Mouse (Mus musculus) lung, postnatal 0 days (tissue): ENCODE measurements around the gene Zfp804b. TPM values are rescaled to one million over a fixed set of nuclear protein-coding genes. Genes with fewer than 3 reads are reported as not detected.

ENCODE experiments used
- ATAC-seq: fragments of 200-750 bp; cut with Nextera tagmentation; 2 replicates; pipeline ENCODE4 v1.8.0; 2017; ENCODE audit warnings: moderate library complexity
- DNase-seq: peaks from one replicate; pipeline ENCODE4 v3.0.0-alpha.2; 2016; ENCODE audit warnings: low spot score
- H3K27ac ChIP-seq: fragments of 300-500 bp; sonication (generic); 2 replicates; pipeline ENCODE4 v1.5.1; 2014; ENCODE audit warnings: antibody characterized with exemption, mild to moderate bottlenecking, low read length, mixed read lengths
- H3K27me3 ChIP-seq: fragments of 300-500 bp; sonication (generic); replicated peaks from 2 replicates; pipeline ENCODE4 v1.6.1; 2014; ENCODE audit warnings: low read length, mixed read lengths; ENCODE audit not compliant: insufficient read depth
- H3K36me3 ChIP-seq: fragments of 300-500 bp; sonication (generic); 2 replicates; pipeline ENCODE4 v1.6.1; 2014; ENCODE audit warnings: low read length, mixed read lengths; ENCODE audit not compliant: insufficient read depth
- H3K4me1 ChIP-seq: fragments of 300-500 bp; sonication (generic); 2 replicates; pipeline ENCODE4 v1.6.1; 2014; ENCODE audit warnings: antibody characterized with exemption, low read depth, low read length, mixed read lengths; ENCODE audit not compliant: insufficient read depth
- H3K4me2 ChIP-seq: fragments of 300-500 bp; sonication (generic); replicated peaks from 2 replicates; pipeline ENCODE4 v1.6.1; 2014; ENCODE audit warnings: low read depth, mild to moderate bottlenecking, low read length, moderate library complexity, mixed read lengths
- H3K4me3 ChIP-seq: fragments of 300-500 bp; sonication (generic); 2 replicates; pipeline ENCODE4 v1.5.1; 2014; ENCODE audit warnings: low read depth, low read length
- H3K9ac ChIP-seq: fragments of 300-500 bp; sonication (generic); replicated peaks from 2 replicates; pipeline ENCODE4 v1.6.1; 2014; ENCODE audit warnings: low read depth, mild to moderate bottlenecking
- H3K9me3 ChIP-seq: fragments of 300-500 bp; sonication (generic); 2 replicates; pipeline ENCODE4 v1.6.1; 2016; ENCODE audit warnings: low read length, mixed read lengths
- CTCF ChIP-seq: IDR thresholded peaks from 2 replicates; pipeline ENCODE4 v1.5.1; 2016; ENCODE audit warnings: antibody characterized with exemption, mild to moderate bottlenecking
- EP300 ChIP-seq: IDR thresholded peaks from 2 replicates; pipeline ENCODE4 v1.6.1; 2016; ENCODE audit warnings: antibody characterized with exemption, mild to moderate bottlenecking, control low read depth
- WGBS: fragments of 180-500 bp; shearing (Covaris S2); extraction: QIAGEN DNeasy Blood & Tissue Kit; methylation state at CpG from one replicate; pipeline ENCODE4 v1.1.7; 2014; 5-methylcytosine and 5-hydroxymethylcytosine counted together
- polyA plus RNA-seq: library from polyadenylated mRNA; unstranded; fragments of >200 nt; fragmentation: Nextera tagmentation; extraction: Ambion mirVana; gene quantifications from 2 replicates; pipeline ENCODE4 v1.2.1, GENCODE M21; 2015

Zfp804b gene
- polyA plus RNA-seq, 1 experiment from 2014 or later, result 0.07 TPM

DNA sequence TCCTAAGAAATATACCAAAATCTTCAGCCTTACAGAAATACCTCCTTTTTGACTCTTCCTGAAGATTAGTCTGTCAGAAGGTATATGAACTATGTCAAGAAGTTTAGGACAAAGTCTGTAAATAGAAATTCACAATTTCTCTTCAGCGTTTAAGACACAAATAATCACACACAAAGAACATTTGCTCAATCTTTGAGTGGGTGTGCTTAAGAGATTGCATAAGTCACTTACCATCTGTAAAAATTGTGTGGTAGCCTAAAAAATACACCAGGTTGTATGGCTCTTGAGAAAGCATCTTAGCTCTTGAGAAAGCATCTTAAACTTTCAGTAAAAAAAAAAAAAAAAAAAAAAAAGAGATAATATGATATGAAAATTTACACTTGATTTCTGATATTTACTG, 60.2 kb downstream of the Zfp804b start:
- DNase-seq (no peak), ATAC-seq (no peak)
- Histone ChIP-seq H3K36me3 (no peaks in the 10 kb centered on the region), H3K4me3 (no peak overlapping the region), H3K9ac (no peak overlapping the region), H3K4me1 (no peaks in the 10 kb centered on the region), H3K27me3 (no peaks in the 10 kb centered on the region), H3K4me2 (no peak overlapping the region), H3K9me3 (no peaks in the 10 kb centered on the region), H3K27ac (no peak overlapping the region)
- 34% methylated on average over 1 of the region's 1 CpGs for WGBS
- TF ChIP-seq CTCF (no peak), EP300 (no peak)

GRCm38 (mm10) chr5:7276659-7277455, 67.7 kb downstream of the Zfp804b start:
- DNase-seq (no peak), ATAC-seq (no peak)
- no peaks in the 10 kb centered on the region for H3K36me3 ChIP-seq
- H3K27ac ChIP-seq, result no peak overlapping the region
- no peaks in the 10 kb centered on the region for H3K9me3 ChIP-seq
- TF ChIP-seq CTCF (no peak), EP300 (no peak)
- H3K27me3 ChIP-seq, result no peaks in the 10 kb centered on the region
- H3K4me2 ChIP-seq, result no peak overlapping the region
- 82% methylated on average over 7 of the region's 7 CpGs for WGBS
- no peak overlapping the region for H3K9ac ChIP-seq
- H3K4me3 ChIP-seq, result no peak overlapping the region
- no peaks in the 10 kb centered on the region for H3K4me1 ChIP-seq

DNA sequence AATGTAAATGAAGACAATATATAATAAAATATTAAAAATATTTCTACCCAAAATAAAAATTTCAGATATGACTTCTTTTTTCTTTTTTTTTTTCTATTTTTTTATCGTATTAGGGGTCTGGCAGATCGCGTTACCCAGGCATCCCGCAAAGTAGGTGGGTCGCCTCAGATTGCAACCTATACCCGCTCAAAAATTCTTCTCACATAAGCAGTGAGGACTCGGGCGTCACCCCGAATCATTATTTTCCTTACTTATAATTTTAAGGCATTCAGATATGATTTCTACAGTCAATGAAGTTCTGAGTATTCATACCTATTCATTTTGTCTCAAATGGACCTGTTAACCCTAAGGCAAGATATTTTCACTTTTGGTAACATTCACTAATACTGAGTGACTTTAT, 167.0 kb downstream of the Zfp804b start:
- H3K4me2 ChIP-seq, result no peak overlapping the region
- ATAC-seq (no peak), DNase-seq (no peak)
- H3K4me1 ChIP-seq, result no peaks in the 10 kb centered on the region
- no peak overlapping the region for H3K4me3 ChIP-seq
- no peak overlapping the region for H3K27ac ChIP-seq
- no peak for TF ChIP-seq CTCF
- no peak for TF ChIP-seq EP300
- H3K9me3 ChIP-seq, result no peaks in the 10 kb centered on the region
- H3K27me3 ChIP-seq, result no peaks in the 10 kb centered on the region
- no peaks in the 10 kb centered on the region for H3K36me3 ChIP-seq
- 85% methylated on average over 9 of the region's 9 CpGs for WGBS
- no peak overlapping the region for H3K9ac ChIP-seq

DNA sequence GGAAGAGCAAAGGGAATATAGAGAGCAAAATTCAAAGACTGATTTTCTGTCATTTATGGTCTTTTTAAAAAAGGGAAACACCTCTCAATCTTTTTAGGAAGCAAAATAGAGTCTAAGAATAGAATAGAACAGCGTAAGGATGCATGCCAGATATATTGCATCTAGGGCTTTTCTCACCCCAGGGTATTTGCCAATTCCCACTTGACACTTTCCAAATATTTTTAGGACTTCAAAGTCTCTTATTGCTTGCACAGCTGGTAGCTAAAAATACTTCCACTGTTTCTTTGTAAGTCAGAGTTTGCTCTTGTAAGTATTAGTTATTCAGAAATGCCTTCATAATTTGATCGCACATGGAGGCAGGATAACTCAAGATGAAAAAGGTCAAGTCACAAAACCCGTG, 204.9 kb downstream of the Zfp804b start:
- no peaks in the 10 kb centered on the region for H3K9me3 ChIP-seq
- H3K36me3 ChIP-seq, result no peaks in the 10 kb centered on the region
- no peak overlapping the region for H3K4me2 ChIP-seq
- no peak overlapping the region for H3K9ac ChIP-seq
- WGBS, result 34% methylated on average over 3 of the region's 3 CpGs
- TF ChIP-seq EP300 (no peak), CTCF (no peak)
- DNase-seq, result peak; percentile 21
- no peak overlapping the region for H3K27ac ChIP-seq
- no peak for ATAC-seq
- no peaks in the 10 kb centered on the region for H3K4me1 ChIP-seq
- H3K4me3 ChIP-seq, result no peak overlapping the region
- no peaks in the 10 kb centered on the region for H3K27me3 ChIP-seq

- DNase-seq (no peak), ATAC-seq (no peak)
- Histone ChIP-seq H3K27me3 (no peaks in the 10 kb centered on the region), H3K9me3 (no peaks in the 10 kb centered on the region), H3K9ac (no peak overlapping the region), H3K4me1 (no peaks in the 10 kb centered on the region), H3K4me2 (no peak overlapping the region), H3K36me3 (no peaks in the 10 kb centered on the region), H3K4me3 (no peak overlapping the region), H3K27ac (no peak overlapping the region)
- WGBS, result 58% methylated on average over 2 of the region's 2 CpGs
- TF ChIP-seq CTCF, result no peak
- no peak for TF ChIP-seq EP300
Observed at GRCm38 (mm10) chr5:7102387-7102786, 242.2 kb downstream of the Zfp804b start.

DNA sequence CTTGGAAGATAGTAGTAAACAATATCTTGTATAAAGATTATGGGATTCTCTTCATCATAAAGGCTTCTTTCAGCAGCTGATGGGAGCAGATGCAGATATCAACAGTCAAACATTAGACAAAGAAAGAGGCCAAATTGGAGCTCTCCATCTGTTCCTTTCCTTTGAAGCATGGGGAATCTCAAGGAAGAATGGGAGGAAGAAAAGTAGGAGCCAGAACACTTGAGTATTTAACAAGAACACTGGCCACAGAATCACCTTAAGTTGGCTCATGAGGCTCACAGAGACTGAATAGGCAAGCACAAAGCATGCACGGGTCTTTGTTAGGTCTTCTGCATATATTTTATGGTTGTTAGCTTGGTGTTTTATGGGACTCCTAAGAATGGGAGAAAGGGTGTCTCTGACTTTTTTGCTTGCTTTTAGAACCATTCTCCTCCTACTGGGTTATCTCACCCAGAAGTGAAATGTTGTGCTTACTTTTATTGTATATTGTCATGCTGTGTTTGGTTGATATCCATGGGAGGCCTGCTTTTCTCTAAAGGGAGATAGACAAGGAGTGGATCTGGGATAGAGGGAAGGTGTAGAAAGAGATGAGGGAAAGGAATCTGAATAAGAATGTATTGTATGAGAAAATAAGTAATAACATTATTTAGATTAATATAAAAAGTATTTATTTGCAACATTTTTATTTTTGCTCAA, 270.5 kb downstream of the Zfp804b start:
- Histone ChIP-seq H3K9me3 (no peaks in the 10 kb centered on the region), H3K4me2 (no peak overlapping the region), H3K36me3 (no peaks in the 10 kb centered on the region), H3K4me3 (no peak overlapping the region), H3K27me3 (no peaks in the 10 kb centered on the region), H3K4me1 (no peaks in the 10 kb centered on the region), H3K9ac (no peak overlapping the region), H3K27ac (no peak overlapping the region)
- no peak for TF ChIP-seq CTCF
- TF ChIP-seq EP300, result no peak
- 76% methylated on average over 1 of the region's 1 CpGs for WGBS
- ATAC-seq, result no peak
- DNase-seq, result no peak
